Mouse (Mus musculus) myocyte (in vitro differentiated cells): ENCODE measurements around the gene Rnf220. TPM values are rescaled to one million over a fixed set of nuclear protein-coding genes. Genes with fewer than 3 reads are reported as not detected.

Source experiments
- H3K27me3 ChIP-seq: one replicate; pipeline ENCODE4 v1.6.1; 2011; ENCODE audit not compliant: control insufficient read depth, insufficient read depth, insufficient read length
- H3K36me3 ChIP-seq: one replicate; pipeline ENCODE4 v1.6.1; 2011; ENCODE audit not compliant: control insufficient read depth, insufficient read depth
- H3K4me2 ChIP-seq: one replicate; pipeline ENCODE4 v1.6.1; 2011; ENCODE audit warnings: low read depth, control low read depth
- H3K4me3 ChIP-seq: one replicate; pipeline ENCODE4 v1.5.1; 2011; ENCODE audit warnings: mild to moderate bottlenecking, control low read depth, moderate library complexity
- H3K79me2 ChIP-seq: one replicate; pipeline ENCODE4 v1.6.1; 2011; ENCODE audit not compliant: control insufficient read depth, insufficient read depth
- H3ac ChIP-seq: one replicate; pipeline ENCODE4 v1.6.1; 2011; ENCODE audit not compliant: control insufficient read depth, insufficient read length
- MYOG ChIP-seq, 3 experiments: IDR thresholded peaks; one replicate each; pipeline ENCODE4 v1.6.1; 2011; ENCODE audit warnings: control low read depth in 2 of 3, low read depth in 2 of 3, mild to moderate bottlenecking in 2 of 3; ENCODE audit not compliant: insufficient read length in 2 of 3, control insufficient read depth in 1 of 3, insufficient read depth in 1 of 3
- POLR2AphosphoS2 ChIP-seq: IDR thresholded peaks from one replicate; pipeline ENCODE4 v1.6.1; 2011; ENCODE audit warnings: low read depth, control low read depth; ENCODE audit not compliant: insufficient read length
- REST ChIP-seq: IDR thresholded peaks from one replicate; pipeline ENCODE4 v1.6.1; 2011; ENCODE audit warnings: mild to moderate bottlenecking, control low read depth, moderate library complexity; ENCODE audit not compliant: insufficient read depth, insufficient read length
- TCF12 ChIP-seq: IDR thresholded peaks from one replicate; pipeline ENCODE4 v1.6.1; 2011; ENCODE audit warnings: mild to moderate bottlenecking, control low read depth; ENCODE audit not compliant: poor library complexity, insufficient read depth, severe bottlenecking
- USF1 ChIP-seq: IDR thresholded peaks from one replicate; pipeline ENCODE4 v1.6.1; 2011; ENCODE audit warnings: low read depth, mild to moderate bottlenecking, control low read depth, moderate library complexity
- polyA plus RNA-seq: library from polyadenylated mRNA; unstranded; fragments of >200 nt; fragmentation: generic; extraction: Trizol; gene quantifications from one replicate; pipeline ENCODE4 v1.2.1, GENCODE M21; 2012; ENCODE audit warnings: missing spikeins

The Rnf220 gene
- polyA plus RNA-seq, 1 experiment, result 60.4 TPM

DNA sequence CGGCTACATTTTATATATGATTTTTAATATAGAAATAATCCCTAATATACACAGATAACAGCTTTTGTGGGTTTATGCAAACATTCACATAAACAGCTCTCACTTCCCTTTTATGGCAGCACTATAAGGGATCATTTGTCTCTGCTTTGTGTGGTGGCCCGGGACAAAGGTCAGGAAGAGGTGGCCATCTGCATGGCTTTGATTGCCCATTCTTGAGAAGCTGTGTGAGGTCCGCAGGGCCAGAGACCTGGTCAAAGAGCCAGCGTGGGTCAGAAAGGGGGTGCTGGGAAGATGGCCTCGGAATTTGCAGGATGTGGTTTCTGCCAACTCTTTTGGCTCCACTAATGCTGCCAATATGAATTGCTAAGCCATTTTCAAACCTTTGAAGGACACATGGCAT lies 273.9 kb downstream of the Rnf220 start:
- H3K4me2 ChIP-seq, result no peak overlapping the region
- peaks cover 4% of the 10 kb centered on the region for H3K27me3 ChIP-seq
- no peak overlapping the region for H3ac ChIP-seq
- H3K79me2 ChIP-seq, result no peaks in the 10 kb centered on the region
- H3K4me3 ChIP-seq, result no peak overlapping the region
- H3K36me3 ChIP-seq, result no peaks in the 10 kb centered on the region
- no peak for TF ChIP-seq POLR2AphosphoS2

GRCm38 (mm10) chr4:117221836-117222235 lies 275.0 kb downstream of the Rnf220 start:
- TF ChIP-seq USF1 (no peak), POLR2AphosphoS2 (no peak), MYOG (IDR thresholded peaks at IDR 0.05; ENCODE audit: control insufficient read depth in 1 of 3, insufficient read depth in 1 of 3, insufficient read length in 2 of 3, low read depth in 2 of 3) (no peak), TCF12 (no peak), REST (no peak)
- H3K4me3 ChIP-seq, result no peak overlapping the region
- no peak overlapping the region for H3K4me2 ChIP-seq
- H3K36me3 ChIP-seq, result no peaks in the 10 kb centered on the region
- H3K27me3 ChIP-seq, result no peaks in the 10 kb centered on the region
- H3ac ChIP-seq, result no peak overlapping the region
- H3K79me2 ChIP-seq, result no peaks in the 10 kb centered on the region

Other genes with a start within 250 kb of the Rnf220 start
- gene Tmem53, start 245.1 kb downstream of the Rnf220 start, polyA plus RNA-seq, result 12.7 TPM
- not detected for gene Armh1, start 244.9 kb downstream of the Rnf220 start, polyA plus RNA-seq
- 97.2 TPM for gene Eri3, start 53.3 kb upstream of the Rnf220 start, polyA plus RNA-seq
- 28.0 TPM for gene Dmap1, start 185.2 kb upstream of the Rnf220 start, polyA plus RNA-seq
- gene Gm12845, start 227.4 kb upstream of the Rnf220 start, polyA plus RNA-seq, result not detected